Mouse (Mus musculus) liver, embryonic 11.5 days (tissue): ENCODE measurements around the gene Tert. TPM values are rescaled to one million over a fixed set of nuclear protein-coding genes. Genes with fewer than 3 reads are reported as not detected.

Source experiments
- ATAC-seq: fragments of 200-750 bp; cut with Nextera tagmentation; replicated peaks from 2 replicates; pipeline ENCODE4 v1.8.0; 2017; ENCODE audit warnings: moderate number of reproducible peaks, mild to moderate bottlenecking, moderate TSS enrichment, moderate library complexity; ENCODE audit not compliant: low FRiP score
- DNase-seq: peaks from one replicate; pipeline ENCODE4 v3.0.0-alpha.2; 2017; ENCODE audit warnings: low spot score
- H3K27ac ChIP-seq: fragments of 300-500 bp; sonication (generic); 2 replicates; pipeline ENCODE4 v1.5.1; 2014; ENCODE audit warnings: mild to moderate bottlenecking, low read depth, low read length, control low read depth
- H3K27me3 ChIP-seq: fragments of 300-500 bp; sonication (generic); replicated peaks from 2 replicates; pipeline ENCODE4 v1.6.1; 2014; ENCODE audit warnings: low read length, mixed read lengths; ENCODE audit not compliant: control insufficient read depth, insufficient read depth
- H3K36me3 ChIP-seq: fragments of 300-500 bp; sonication (generic); 2 replicates; pipeline ENCODE4 v1.6.1; 2014; ENCODE audit warnings: mild to moderate bottlenecking, low read length, moderate library complexity, mixed read lengths; ENCODE audit not compliant: control insufficient read depth, insufficient read depth
- H3K4me1 ChIP-seq: fragments of 300-500 bp; sonication (generic); replicated peaks from 2 replicates; pipeline ENCODE4 v1.6.1; 2014; ENCODE audit warnings: low read length, mixed read lengths; ENCODE audit not compliant: control insufficient read depth, insufficient read depth
- H3K4me2 ChIP-seq: fragments of 300-500 bp; sonication (generic); 2 replicates; pipeline ENCODE4 v1.6.1; 2014; ENCODE audit warnings: mild to moderate bottlenecking, control low read depth, moderate library complexity
- H3K4me3 ChIP-seq: fragments of 300-500 bp; sonication (generic); 2 replicates; pipeline ENCODE4 v1.5.1; 2014; ENCODE audit warnings: low read depth, low read length, control low read depth
- H3K9ac ChIP-seq: fragments of 300-500 bp; sonication (generic); 2 replicates; pipeline ENCODE4 v1.6.1; 2014; ENCODE audit warnings: low read depth, low read length, control low read depth
- H3K9me3 ChIP-seq: fragments of 300-500 bp; sonication (generic); 2 replicates; pipeline ENCODE4 v1.6.1; 2016; ENCODE audit warnings: low read length, inconsistent platforms, mixed read lengths; ENCODE audit not compliant: control insufficient read depth
- WGBS: fragments of 180-500 bp; shearing (Covaris S2); extraction: QIAGEN DNeasy Blood & Tissue Kit; methylation state at CpG from one replicate; pipeline ENCODE4 v1.1.7; 2014; 5-methylcytosine and 5-hydroxymethylcytosine counted together
- polyA plus RNA-seq: library from polyadenylated mRNA; unstranded; fragments of >200 nt; fragmentation: Nextera tagmentation; extraction: Ambion mirVana; gene quantifications from 2 replicates; pipeline ENCODE4 v1.2.1, GENCODE M21; 2014

Tert gene
- polyA plus RNA-seq, 1 experiment from 2014 or later, result 2.9 TPM

DNA sequence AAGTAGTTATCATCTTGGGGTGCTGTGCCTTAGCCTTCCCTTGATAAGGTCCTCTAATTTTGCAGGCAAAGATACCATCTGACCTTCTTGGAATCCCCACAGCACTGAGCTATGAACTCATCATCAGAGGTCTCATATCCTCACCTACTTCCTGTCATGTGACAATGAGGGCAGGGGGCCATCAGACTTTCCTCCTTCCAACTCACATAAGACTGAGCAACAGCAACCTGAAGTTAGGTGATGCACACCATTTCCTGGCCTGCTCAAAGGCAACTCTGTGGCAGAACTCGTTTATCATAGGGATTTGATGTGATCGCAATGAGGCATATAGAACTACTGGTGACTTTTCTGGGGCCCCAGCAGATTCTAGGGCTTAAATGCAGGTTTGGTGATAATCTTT, 55.5 kb downstream of the Tert start:
- Histone ChIP-seq H3K36me3 (no peaks in the 10 kb centered on the region), H3K9ac (no peak overlapping the region), H3K27ac (no peak overlapping the region), H3K27me3 (no peaks in the 10 kb centered on the region), H3K4me3 (no peak overlapping the region), H3K4me2 (no peak overlapping the region), H3K4me1 (no peaks in the 10 kb centered on the region), H3K9me3 (no peaks in the 10 kb centered on the region)
- no peak for ATAC-seq
- no peak for DNase-seq
- WGBS, result 84% methylated on average over 2 of the region's 2 CpGs

DNA sequence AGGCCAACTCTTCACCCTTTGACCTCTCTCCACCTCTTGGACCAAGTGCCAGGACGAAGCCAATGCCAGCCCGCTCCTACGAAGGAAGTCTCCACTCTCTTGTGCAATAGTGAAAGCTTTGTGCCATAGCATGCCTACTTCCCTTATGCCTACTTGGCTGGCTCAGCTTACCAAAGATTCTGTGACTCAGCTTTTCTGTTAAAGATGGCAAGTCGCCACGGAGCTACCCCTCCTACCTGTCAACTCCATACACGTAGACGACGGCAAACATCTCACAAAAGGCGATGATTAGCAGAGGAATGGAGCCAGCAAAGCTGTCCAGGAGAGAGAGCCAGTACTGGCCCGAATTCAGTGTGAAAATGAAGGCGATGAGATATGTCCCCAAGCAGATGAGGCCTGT, 57.0 kb downstream of the Tert start:
- H3K27me3 ChIP-seq, result no peaks in the 10 kb centered on the region
- no peak overlapping the region for H3K4me3 ChIP-seq
- DNase-seq (no peak), ATAC-seq (no peak)
- H3K4me2 ChIP-seq, result no peak overlapping the region
- 84% methylated on average over 11 of the region's 11 CpGs for WGBS
- no peaks in the 10 kb centered on the region for H3K4me1 ChIP-seq
- H3K9me3 ChIP-seq, result no peaks in the 10 kb centered on the region
- no peaks in the 10 kb centered on the region for H3K36me3 ChIP-seq
- no peak overlapping the region for H3K27ac ChIP-seq
- H3K9ac ChIP-seq, result no peak overlapping the region

DNA sequence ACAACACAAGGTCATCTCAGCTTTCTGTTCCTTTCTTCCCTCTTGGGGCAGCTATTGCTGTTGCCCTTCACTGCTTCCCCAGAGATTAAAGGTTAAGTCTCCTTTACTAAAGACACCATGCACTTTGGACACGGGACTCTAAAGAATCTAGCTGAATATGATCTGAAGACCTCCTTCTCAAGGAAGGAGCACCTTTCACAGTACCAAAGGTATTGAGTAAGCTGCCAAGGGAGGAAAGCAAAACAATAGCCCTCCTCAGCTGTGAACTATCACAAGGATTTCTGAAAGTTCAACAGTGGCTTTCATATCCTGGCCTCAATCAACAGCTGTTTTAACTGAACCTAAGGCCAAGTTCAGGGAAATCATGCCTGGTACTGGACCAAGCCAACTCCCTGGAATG, 57.7 kb downstream of the Tert start:
- no peaks in the 10 kb centered on the region for H3K4me1 ChIP-seq
- WGBS, result 66% methylated on average over 1 of the region's 1 CpGs
- no peaks in the 10 kb centered on the region for H3K9me3 ChIP-seq
- H3K27me3 ChIP-seq, result no peaks in the 10 kb centered on the region
- DNase-seq, result no peak
- H3K4me2 ChIP-seq, result no peak overlapping the region
- H3K36me3 ChIP-seq, result no peaks in the 10 kb centered on the region
- H3K9ac ChIP-seq, result no peak overlapping the region
- ATAC-seq, result no peak
- no peak overlapping the region for H3K27ac ChIP-seq
- H3K4me3 ChIP-seq, result no peak overlapping the region

DNA sequence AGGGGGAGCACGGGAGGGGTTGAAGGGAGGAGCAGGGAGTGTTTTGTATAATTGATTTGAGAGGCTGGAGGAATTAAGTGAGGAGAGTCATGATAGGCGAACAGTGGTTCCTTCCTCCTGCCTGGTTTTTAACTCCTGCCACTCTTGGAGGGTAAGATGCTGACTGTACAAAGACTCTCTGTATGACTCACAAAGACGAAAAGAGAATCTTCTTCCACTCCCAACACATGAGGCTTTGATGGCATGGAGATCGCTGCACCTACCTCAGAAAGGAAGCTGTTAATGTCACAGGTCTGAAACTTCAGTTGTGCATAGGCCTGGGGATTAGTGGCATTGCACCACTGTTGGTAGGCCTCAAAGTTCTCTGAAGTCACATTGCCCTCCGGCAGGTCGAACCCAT, 58.8 kb downstream of the Tert start:
- Histone ChIP-seq H3K27ac (no peak overlapping the region), H3K4me3 (no peak overlapping the region), H3K9me3 (no peaks in the 10 kb centered on the region), H3K36me3 (no peaks in the 10 kb centered on the region), H3K4me2 (no peak overlapping the region), H3K4me1 (no peaks in the 10 kb centered on the region), H3K27me3 (no peaks in the 10 kb centered on the region), H3K9ac (no peak overlapping the region)
- DNase-seq (no peak), ATAC-seq (no peak)
- 78% methylated on average over 6 of the region's 6 CpGs for WGBS

DNA sequence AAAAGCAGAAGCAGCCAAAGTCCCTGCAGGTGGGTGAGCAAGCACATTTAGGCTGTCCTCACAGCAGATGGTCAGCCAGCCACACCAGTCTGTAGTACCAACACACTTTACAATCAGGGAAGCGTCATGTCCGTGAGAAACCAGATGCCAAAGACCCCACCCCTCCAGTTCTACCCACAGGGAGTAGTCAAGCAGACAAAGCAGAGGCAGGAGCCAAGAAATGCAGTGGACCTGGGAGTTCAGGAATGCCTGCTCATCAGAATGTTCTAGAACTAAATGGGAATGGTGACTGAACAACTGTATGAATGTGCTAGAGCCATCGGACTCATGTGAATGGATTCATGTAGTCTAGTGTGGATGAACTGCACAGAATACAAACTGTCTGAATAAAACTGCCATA, 60.9 kb downstream of the Tert start:
- Histone ChIP-seq H3K27ac (no peak overlapping the region), H3K4me3 (no peak overlapping the region), H3K9ac (no peak overlapping the region), H3K4me1 (no peaks in the 10 kb centered on the region), H3K9me3 (no peaks in the 10 kb centered on the region), H3K4me2 (no peak overlapping the region), H3K27me3 (no peaks in the 10 kb centered on the region), H3K36me3 (no peaks in the 10 kb centered on the region)
- WGBS, result 67% methylated on average over 3 of the region's 3 CpGs
- no peak for ATAC-seq
- no peak for DNase-seq

DNA sequence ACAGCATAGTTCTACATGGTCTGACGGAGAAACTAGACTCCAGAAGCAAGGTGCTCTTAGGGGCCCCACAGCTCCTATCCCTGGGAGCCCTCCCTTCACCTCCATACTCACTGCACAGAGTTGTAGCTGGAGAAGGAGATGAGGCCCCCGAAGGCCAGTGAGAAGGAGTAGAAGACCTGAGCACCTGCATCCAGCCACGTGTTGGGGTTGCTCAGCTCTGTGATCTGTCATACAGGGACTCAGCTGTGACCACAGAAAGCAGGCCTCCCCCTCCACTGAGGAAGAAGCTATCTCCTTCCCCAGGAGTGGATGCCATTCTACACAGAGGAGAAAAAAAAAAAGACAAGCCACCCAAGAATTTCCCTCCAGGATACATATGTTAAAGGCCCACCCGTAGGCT, 62.2 kb downstream of the Tert start:
- WGBS, result 70% methylated on average over 4 of the region's 4 CpGs

DNA sequence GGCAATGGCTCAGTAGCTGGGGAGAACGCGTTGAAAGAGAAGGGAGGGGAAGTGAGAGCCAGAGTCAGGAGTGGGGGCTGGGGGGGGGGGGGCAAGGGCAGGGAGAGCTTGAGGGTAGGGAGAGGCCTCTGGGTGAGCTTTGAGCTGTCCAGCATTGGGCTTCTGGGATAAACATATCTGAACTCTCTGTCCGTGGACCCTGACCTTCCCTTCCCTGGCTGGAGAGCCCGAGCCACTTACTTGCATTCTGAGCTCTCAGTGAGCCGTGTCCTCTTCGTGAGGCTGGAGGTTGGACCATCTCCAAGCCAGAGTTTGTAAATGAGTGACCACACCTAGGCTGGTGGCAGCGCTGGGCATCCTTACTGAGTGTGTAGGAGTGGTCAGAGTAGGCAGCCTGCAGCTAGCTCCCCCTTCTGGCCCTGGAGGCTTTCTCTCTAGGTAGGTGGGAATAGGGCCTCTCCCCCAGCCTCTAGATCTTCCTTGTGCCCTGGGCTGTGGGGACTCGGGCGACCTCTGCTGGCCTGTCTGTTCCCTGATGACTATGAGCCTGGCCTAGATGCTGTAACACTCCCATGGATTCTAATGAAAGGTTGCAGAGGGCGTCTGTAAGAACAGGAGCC, 65.6 kb downstream of the Tert start:
- DNase-seq, result peak; percentile 60
- Histone ChIP-seq H3K9me3 (no peaks in the 10 kb centered on the region), H3K4me1 (no peaks in the 10 kb centered on the region), H3K36me3 (no peaks in the 10 kb centered on the region), H3K9ac (no peak overlapping the region), H3K27ac (no peak overlapping the region), H3K27me3 (no peaks in the 10 kb centered on the region), H3K4me2 (0 out of 2 replicates have a peak overlapping the region, but pooled peaks have one; percentile 16), H3K4me3 (no peak overlapping the region)
- peak; percentile 73 for ATAC-seq
- 32% methylated on average over 10 of the region's 10 CpGs for WGBS

More for the DNA sequence above, 62.2 kb downstream of the Tert start:
- H3K9me3 ChIP-seq, result no peaks in the 10 kb centered on the region
- H3K9ac ChIP-seq, result no peak overlapping the region
- no peaks in the 10 kb centered on the region for H3K4me1 ChIP-seq
- ATAC-seq (no peak), DNase-seq (no peak)
- H3K36me3 ChIP-seq, result no peaks in the 10 kb centered on the region
- no peaks in the 10 kb centered on the region for H3K27me3 ChIP-seq
- no peak overlapping the region for H3K27ac ChIP-seq
- H3K4me3 ChIP-seq, result no peak overlapping the region
- H3K4me2 ChIP-seq, result no peak overlapping the region

DNA sequence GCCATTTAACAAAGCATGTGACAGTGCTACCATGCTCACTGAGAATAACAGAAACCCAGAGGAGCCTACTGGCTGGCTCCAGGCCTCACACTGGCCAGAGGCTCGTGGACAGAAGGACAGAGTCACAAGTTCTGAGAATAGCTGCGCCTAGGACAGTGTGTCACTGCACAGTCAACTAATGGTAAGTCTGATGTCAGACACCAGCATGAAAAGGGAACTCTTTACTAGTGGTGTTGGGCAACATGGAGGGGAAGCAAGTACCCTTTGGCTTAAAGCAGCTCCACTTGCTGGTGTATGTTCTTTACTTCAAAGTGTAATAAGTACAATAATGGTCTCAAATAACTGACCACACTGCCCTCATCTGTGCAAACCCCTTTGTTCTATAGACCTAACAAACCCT, 66.6 kb downstream of the Tert start:
- H3K4me3 ChIP-seq, result no peak overlapping the region
- H3K27ac ChIP-seq, result no peak overlapping the region
- H3K9ac ChIP-seq, result no peak overlapping the region
- ATAC-seq, result no peak
- no peak for DNase-seq
- H3K9me3 ChIP-seq, result no peaks in the 10 kb centered on the region
- no peaks in the 10 kb centered on the region for H3K27me3 ChIP-seq
- no peak overlapping the region for H3K4me2 ChIP-seq
- no peaks in the 10 kb centered on the region for H3K36me3 ChIP-seq
- H3K4me1 ChIP-seq, result no peaks in the 10 kb centered on the region
- WGBS, result 56% methylated on average over 2 of the region's 2 CpGs

DNA sequence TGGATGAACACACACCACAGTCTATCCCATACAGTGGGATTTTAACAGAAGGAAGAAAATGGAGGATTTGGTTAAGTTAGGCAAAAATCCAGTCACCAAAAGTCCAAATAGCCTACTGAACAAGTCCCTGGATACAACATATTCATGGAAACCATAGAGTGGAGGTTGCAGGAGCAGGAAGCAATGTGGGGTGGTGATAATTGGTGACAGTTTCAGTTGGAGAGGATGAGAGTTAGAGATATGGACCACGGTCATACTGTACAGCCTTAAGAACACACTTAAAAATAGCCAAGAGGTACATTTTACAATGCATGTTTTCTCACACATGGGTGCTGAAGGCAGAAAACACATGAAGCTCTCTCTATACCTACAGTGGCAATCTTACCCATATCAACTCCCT, 68.3 kb downstream of the Tert start:
- Histone ChIP-seq H3K36me3 (no peaks in the 10 kb centered on the region), H3K4me3 (no peak overlapping the region), H3K9ac (no peak overlapping the region), H3K4me2 (no peak overlapping the region), H3K4me1 (no peaks in the 10 kb centered on the region), H3K27ac (no peak overlapping the region), H3K27me3 (no peaks in the 10 kb centered on the region), H3K9me3 (no peaks in the 10 kb centered on the region)
- 50% methylated on average over 1 of the region's 1 CpGs for WGBS
- ATAC-seq, result no peak
- no peak for DNase-seq
